Mouse (Mus musculus): ENCODE data around the gene Ngb.

The Ngb gene

DNA sequence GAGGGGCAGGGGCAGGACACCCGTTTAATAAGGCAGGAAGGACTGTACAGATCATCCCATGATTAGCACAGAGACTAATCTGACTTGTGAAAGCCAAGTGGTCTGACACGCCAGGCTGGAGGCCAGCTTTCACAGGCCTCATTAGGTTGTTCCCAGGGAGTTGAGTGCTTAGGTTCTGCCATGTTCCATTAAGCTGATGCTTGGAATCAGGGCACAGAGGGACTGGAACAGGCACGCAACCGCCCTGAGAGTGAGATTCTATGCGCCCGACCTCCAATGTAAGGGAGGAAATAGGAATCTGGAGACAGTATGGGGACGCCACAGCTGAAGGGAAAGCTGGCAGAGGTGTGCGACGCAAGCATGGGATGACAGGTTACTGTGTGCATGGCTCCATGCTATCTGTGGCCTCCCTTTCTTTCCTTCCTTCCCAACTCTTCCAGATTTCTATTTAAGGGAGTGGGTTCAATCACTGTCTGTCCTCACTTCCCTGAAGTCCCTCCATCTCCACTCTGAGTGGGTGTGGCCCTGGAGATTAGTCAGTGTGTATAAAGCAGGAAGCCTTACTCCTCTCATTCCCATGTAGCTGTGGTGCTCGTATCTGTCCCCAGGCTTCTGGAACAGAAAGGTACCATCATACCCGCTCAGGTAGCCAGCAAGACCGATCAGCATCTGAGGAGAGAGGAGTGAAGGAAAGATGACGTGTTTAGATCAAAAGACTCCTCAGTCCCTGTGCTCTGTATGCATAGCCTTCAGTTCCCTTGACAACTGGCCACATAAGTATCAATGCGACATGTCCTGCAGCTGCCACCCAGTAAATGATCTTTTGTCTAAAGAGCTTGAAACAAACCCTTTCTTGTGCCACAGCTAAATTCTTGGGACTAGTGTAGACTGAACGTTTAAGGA, 35.4 kb upstream of the Ngb start:
- no peaks in the 10 kb centered on the region for H3K27me3 ChIP-seq (ENCODE audit: insufficient read depth, low read length)
- no peak overlapping the region for H3K4me3 ChIP-seq (replicated peaks; ENCODE audit: low read length)
- no peak for TF ChIP-seq NANOG (IDR thresholded peaks at IDR 0.05; ENCODE audit: borderline replicate concordance, low read length)
- peaks cover 17% of the 10 kb centered on the region for H3K36me3 ChIP-seq (ENCODE audit: insufficient read depth, low read length)
- H3K4me1 ChIP-seq (replicated peaks; ENCODE audit: low read depth, low read length), result peaks cover 12% of the 10 kb centered on the region
- no peaks in the 10 kb centered on the region for H3K9me3 ChIP-seq (ENCODE audit: low read length)

DNA sequence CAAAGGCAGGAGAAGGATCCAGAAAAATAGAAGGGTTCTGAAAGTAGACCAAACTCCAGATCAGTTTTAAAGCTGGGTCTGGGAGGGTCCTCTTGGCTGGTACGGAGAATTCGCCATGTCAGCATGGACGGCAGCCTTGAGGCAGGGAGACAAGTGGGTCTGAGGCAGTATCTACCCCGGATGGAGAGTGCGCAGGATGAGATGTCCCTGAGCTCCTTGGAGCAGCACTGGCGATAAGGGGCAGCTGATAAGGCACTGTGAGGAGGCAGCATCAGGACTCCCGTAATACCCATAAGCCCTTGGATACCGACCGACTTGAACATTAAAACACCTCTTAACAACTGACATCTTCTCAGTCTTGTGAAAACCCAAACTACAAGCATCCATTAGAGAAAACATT, 30.4 kb upstream of the Ngb start:
- TF ChIP-seq NANOG (IDR thresholded peaks at IDR 0.05; ENCODE audit: borderline replicate concordance, low read length) (no peak), POU5F1 (IDR thresholded peaks at IDR 0.05; ENCODE audit: borderline replicate concordance, low read length) (no peak), CTCF (conservative IDR thresholded peaks at IDR 0.05; ENCODE audit: low read length) (no peak)
- H3K9me3 ChIP-seq (ENCODE audit: low read length), result no peaks in the 10 kb centered on the region
- H3K4me1 ChIP-seq (replicated peaks; ENCODE audit: low read depth, low read length), result peaks cover 4% of the 10 kb centered on the region; the same call in 1 of the 2 replicates

DNA sequence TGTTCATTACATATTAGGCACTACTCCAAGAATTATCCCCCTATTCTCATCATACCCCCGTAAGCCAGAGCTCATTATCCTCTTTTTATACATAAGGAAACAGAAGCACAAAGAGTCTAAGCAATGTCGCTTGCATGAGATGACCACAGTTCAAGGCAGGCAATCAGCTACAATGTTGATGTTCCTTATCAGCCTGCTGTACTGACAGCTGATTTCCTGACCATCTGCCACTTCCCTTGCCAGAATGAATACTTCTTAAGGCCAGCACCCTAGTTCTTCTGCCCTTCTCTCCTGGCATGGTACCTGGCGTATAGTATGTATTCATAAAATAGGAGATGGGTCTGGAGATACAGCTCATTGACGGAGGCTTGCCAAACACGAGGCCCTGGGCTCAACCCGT, 29.9 kb upstream of the Ngb start:
- no peak overlapping the region for H3K4me3 ChIP-seq (replicated peaks; ENCODE audit: low read length)
- peaks cover 34% of the 10 kb centered on the region for H3K36me3 ChIP-seq (ENCODE audit: insufficient read depth, low read length)
- TF ChIP-seq POU5F1 (IDR thresholded peaks at IDR 0.05; ENCODE audit: borderline replicate concordance, low read length) (no peak), NANOG (IDR thresholded peaks at IDR 0.05; ENCODE audit: borderline replicate concordance, low read length) (no peak), CTCF (conservative IDR thresholded peaks at IDR 0.05; ENCODE audit: low read length) (no peak)
- no peaks in the 10 kb centered on the region for H3K4me1 ChIP-seq (replicated peaks; ENCODE audit: low read depth, low read length)
- no peaks in the 10 kb centered on the region for H3K9me3 ChIP-seq (ENCODE audit: low read length)
- H3K27me3 ChIP-seq (ENCODE audit: insufficient read depth, low read length), result no peaks in the 10 kb centered on the region

More for the DNA sequence above, 30.4 kb upstream of the Ngb start:
- Histone ChIP-seq H3K27me3 (ENCODE audit: insufficient read depth, low read length) (no peaks in the 10 kb centered on the region), H3K4me3 (replicated peaks; ENCODE audit: low read length) (no peak overlapping the region), H3K36me3 (ENCODE audit: insufficient read depth, low read length) (peaks cover 34% of the 10 kb centered on the region)

DNA sequence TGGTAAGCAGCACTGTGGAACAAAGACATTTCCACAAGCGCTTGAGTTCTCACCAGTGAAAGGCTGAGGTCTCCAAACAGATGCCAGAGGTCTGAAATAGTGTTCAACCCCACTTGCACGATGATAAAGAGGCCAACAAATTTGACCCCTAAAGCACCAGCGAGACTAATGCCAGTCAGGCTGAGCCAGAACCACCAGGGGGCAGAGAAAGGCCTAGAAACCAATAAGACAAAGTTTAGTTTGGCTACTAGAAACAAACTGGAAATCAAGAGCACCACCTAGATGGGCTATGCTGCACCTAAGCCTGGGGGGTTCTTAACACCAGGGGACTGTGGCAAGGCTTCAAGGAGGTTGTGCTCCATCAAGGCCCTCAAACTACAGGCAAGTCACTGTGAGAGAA, 29.3 kb upstream of the Ngb start:
- H3K4me1 ChIP-seq (replicated peaks; ENCODE audit: low read depth, low read length), result no peaks in the 10 kb centered on the region
- no peaks in the 10 kb centered on the region for H3K27me3 ChIP-seq (ENCODE audit: insufficient read depth, low read length)
- peaks cover 33% of the 10 kb centered on the region for H3K36me3 ChIP-seq (ENCODE audit: insufficient read depth, low read length)
- H3K4me3 ChIP-seq (replicated peaks; ENCODE audit: low read length), result no peak overlapping the region
- H3K9me3 ChIP-seq (ENCODE audit: low read length), result no peaks in the 10 kb centered on the region
- TF ChIP-seq CTCF (conservative IDR thresholded peaks at IDR 0.05; ENCODE audit: low read length) (peak; percentile 30), NANOG (IDR thresholded peaks at IDR 0.05; ENCODE audit: borderline replicate concordance, low read length) (no peak)

DNA sequence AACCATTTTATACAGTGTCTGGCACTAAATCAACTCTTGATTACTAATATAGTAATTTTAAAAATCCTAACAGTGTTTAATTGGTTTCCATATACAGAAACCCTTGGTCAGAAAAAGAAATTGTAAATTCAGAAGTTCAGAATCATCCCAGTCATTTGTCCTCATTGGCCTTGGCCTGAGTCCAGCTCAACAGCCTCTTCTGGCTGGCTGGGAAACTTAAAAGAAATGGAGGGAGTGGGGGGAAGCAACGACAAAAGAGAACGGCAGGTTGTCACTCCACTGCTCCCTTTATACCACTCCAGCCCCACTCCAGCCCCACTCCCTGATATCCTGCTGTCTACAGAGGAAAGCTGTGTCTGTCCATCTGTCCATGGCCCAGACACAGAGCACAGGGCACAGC, 28.8 kb upstream of the Ngb start:
- H3K36me3 ChIP-seq (ENCODE audit: insufficient read depth, low read length), result peaks cover 33% of the 10 kb centered on the region
- no peak overlapping the region for H3K4me3 ChIP-seq (replicated peaks; ENCODE audit: low read length)
- H3K9me3 ChIP-seq (ENCODE audit: low read length), result no peaks in the 10 kb centered on the region
- TF ChIP-seq POU5F1 (IDR thresholded peaks at IDR 0.05; ENCODE audit: borderline replicate concordance, low read length) (no peak), NANOG (IDR thresholded peaks at IDR 0.05; ENCODE audit: borderline replicate concordance, low read length) (no peak), CTCF (conservative IDR thresholded peaks at IDR 0.05; ENCODE audit: low read length) (no peak)
- H3K27me3 ChIP-seq (ENCODE audit: insufficient read depth, low read length), result no peaks in the 10 kb centered on the region
- no peaks in the 10 kb centered on the region for H3K4me1 ChIP-seq (replicated peaks; ENCODE audit: low read depth, low read length)

DNA sequence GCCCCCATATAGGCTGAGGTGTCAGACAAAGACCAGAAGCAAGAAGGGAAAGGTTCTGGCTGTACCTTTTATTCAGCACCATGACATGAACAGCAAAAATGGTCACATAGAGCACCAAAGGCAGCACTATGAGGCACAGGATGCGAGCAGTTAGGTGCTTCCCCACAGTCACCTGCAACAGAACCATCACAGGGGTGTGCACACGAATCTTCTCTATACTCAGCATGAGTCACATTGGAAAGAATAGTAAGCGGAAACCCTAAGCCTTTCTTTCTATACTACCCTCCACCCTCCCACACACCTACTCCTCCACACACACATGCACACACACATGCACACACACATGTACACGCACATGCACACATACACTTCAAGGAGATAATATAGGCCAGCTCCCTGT, 27.9 kb upstream of the Ngb start:
- H3K4me1 ChIP-seq (replicated peaks; ENCODE audit: low read depth, low read length), result no peaks in the 10 kb centered on the region
- no peak overlapping the region for H3K4me3 ChIP-seq (replicated peaks; ENCODE audit: low read length)
- TF ChIP-seq POU5F1 (IDR thresholded peaks at IDR 0.05; ENCODE audit: borderline replicate concordance, low read length) (no peak), NANOG (IDR thresholded peaks at IDR 0.05; ENCODE audit: borderline replicate concordance, low read length) (no peak), CTCF (conservative IDR thresholded peaks at IDR 0.05; ENCODE audit: low read length) (no peak)
- H3K9me3 ChIP-seq (ENCODE audit: low read length), result no peaks in the 10 kb centered on the region
- no peaks in the 10 kb centered on the region for H3K27me3 ChIP-seq (ENCODE audit: insufficient read depth, low read length)
- H3K36me3 ChIP-seq (ENCODE audit: insufficient read depth, low read length), result peaks cover 32% of the 10 kb centered on the region

DNA sequence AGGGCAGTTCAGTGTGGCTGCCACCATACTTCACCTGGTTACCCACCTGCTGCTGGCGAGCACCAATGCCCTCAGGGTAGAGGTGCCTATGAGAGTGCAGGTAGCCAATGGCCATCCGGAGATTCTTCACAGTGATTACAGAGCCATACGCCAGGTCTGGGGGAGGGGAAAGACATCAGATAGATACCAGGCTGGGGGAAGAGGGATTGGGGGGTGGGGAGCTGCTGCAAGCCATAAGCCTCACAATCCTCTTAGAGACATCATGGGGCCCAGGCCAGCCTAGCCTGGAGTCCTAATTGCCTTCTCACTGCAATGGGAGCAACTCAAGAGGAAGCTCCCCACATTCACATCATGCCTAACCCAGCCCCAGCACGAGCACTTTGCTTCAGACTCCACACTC, 24.9 kb upstream of the Ngb start:
- TF ChIP-seq CTCF (conservative IDR thresholded peaks at IDR 0.05; ENCODE audit: low read length) (no peak), POU5F1 (IDR thresholded peaks at IDR 0.05; ENCODE audit: borderline replicate concordance, low read length) (no peak)
- H3K4me3 ChIP-seq (replicated peaks; ENCODE audit: low read length), result no peak overlapping the region

DNA sequence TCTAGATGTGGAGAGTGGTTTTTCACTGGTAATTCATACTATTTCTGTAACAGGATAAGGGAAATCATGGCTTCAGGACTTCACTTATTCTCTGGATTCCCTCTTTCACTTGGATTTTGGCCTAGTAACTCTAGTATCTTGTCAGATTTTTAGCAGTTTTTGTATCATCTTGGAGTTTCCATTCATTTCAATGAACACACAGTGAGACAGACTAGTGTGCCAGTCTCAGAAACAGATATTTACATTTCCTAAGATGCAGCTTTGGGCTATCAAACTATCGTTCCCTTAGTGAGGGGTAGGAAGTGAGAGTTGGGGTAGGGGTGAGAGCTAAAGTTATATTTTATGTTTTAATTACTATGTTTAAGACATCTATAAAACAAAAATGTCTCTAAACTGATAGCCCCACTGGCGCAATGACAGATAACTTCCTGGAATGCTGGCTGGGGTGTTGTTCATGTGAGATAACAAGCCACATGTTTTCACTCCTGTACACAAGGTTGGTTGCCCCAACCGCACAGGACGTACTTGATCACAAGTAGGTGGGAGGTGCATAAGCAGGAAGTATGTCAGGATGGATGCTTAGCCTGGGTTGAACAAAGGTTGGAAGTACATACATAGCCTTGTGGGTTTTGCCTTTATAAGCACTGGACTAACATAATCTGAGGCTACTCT, 19.7 kb upstream of the Ngb start:
- TF ChIP-seq CTCF (conservative IDR thresholded peaks at IDR 0.05; ENCODE audit: low read length) (no peak), NANOG (IDR thresholded peaks at IDR 0.05; ENCODE audit: borderline replicate concordance, low read length) (no peak), POU5F1 (IDR thresholded peaks at IDR 0.05; ENCODE audit: borderline replicate concordance, low read length) (no peak)
- Histone ChIP-seq H3K27me3 (ENCODE audit: insufficient read depth, low read length) (no peaks in the 10 kb centered on the region), H3K9me3 (ENCODE audit: low read length) (no peaks in the 10 kb centered on the region)

More for the DNA sequence above, 24.9 kb upstream of the Ngb start:
- Histone ChIP-seq H3K27me3 (ENCODE audit: insufficient read depth, low read length) (no peaks in the 10 kb centered on the region), H3K4me1 (replicated peaks; ENCODE audit: low read depth, low read length) (no peaks in the 10 kb centered on the region), H3K36me3 (ENCODE audit: insufficient read depth, low read length) (peaks cover 54% of the 10 kb centered on the region), H3K9me3 (ENCODE audit: low read length) (no peaks in the 10 kb centered on the region)

More for the DNA sequence above, 19.7 kb upstream of the Ngb start:
- Histone ChIP-seq H3K4me1 (replicated peaks; ENCODE audit: low read depth, low read length) (no peaks in the 10 kb centered on the region), H3K36me3 (ENCODE audit: insufficient read depth, low read length) (peaks cover 51% of the 10 kb centered on the region), H3K4me3 (replicated peaks; ENCODE audit: low read length) (no peak overlapping the region)
